Mouse (Mus musculus): ENCODE results near the gene Skap2. TPM values are rescaled to one million over a fixed set of nuclear protein-coding genes. Genes with fewer than 3 reads are reported as not detected.

Gene Skap2
- polyA plus RNA-seq, 1 experiment from 2014 or later = 8.0 TPM

DNA sequence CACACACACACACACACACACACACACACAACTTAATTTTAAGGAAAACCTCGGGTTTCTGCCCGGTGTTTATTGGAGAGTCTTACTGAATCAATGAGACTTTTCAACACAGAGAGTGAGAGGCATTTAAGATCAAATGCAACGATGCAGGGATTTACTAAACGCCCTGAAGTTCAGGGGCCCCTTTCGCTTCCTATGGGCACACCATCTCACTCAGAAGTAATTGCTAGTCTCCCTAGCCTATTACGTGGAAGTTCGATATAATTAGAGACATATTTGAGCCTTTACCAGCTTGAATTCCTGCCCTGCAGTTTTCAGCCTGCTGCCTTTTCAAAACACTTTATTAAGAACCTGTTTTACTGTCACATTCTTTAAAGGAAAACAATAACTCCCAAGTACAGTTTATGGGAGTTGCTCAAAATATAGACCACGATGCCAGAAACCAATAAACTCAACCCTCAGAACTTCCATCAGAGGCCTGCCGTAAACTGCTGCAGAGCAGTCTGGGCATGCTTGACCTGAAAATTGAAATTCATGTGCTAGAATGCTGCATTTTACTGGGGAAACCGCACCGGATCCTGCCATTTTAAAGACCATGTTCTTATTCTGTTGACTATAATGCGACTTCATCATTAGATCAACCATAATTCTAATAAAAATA lies 203.1 kb downstream of the Skap2 start:
- Histone ChIP-seq H3K9me3 (peaks cover 3% of the 10 kb centered on the region; the same call in 1 of the 2 replicates), H3K4me3 (no peak overlapping the region), H3K27me3 (replicated peaks; ENCODE audit: low read depth, poor library complexity, severe bottlenecking) (no peaks in the 10 kb centered on the region), H3K36me3 (replicated peaks) (no peaks in the 10 kb centered on the region), H3K27ac (replicated peaks) (0 out of 2 replicates have a peak overlapping the region, but pooled peaks have one; percentile 4), H3K4me1 (peaks cover 13% of the 10 kb centered on the region)
- 70% methylated on average over 12 of the region's 12 CpGs for WGBS
- peak; percentile 11 for DNase-seq (ENCODE audit: low spot score)

DNA sequence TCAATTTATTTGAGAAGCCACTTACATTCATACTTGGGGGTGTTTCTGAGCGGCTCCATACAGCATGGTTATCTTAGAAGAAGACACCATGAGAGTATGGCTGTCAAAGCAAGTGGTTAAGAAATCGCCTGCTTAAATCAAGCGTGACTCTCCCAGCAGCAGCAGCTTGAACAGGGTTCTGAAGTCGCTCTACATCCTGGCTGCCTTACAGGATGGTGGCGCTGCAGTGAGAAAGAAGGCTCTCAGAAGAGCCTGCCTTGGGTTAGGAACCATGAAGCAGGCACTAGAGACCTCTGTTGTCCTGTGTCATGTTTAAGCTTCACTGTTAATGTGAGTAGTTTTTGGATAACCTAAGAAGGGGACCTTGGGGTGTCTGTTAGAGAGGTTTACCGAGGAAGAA lies 204.3 kb downstream of the Skap2 start:
- Histone ChIP-seq H3K27ac (replicated peaks) (no peak overlapping the region), H3K9me3 (peaks cover 3% of the 10 kb centered on the region; the same call in 1 of the 2 replicates), H3K4me1 (peaks cover 13% of the 10 kb centered on the region), H3K27me3 (replicated peaks; ENCODE audit: low read depth, poor library complexity, severe bottlenecking) (no peaks in the 10 kb centered on the region), H3K4me3 (no peak overlapping the region), H3K36me3 (replicated peaks) (no peaks in the 10 kb centered on the region)
- WGBS = 68% methylated on average over 6 of the region's 6 CpGs
- DNase-seq (ENCODE audit: low spot score) = no peak

Other genes starting within 250 kb of the Skap2 start
- gene Hoxa1, start 145.8 kb upstream of the Skap2 start, polyA plus RNA-seq (2016; fragmentation: Nextera tagmentation; extraction: Ambion mirVana) = 0.57 and 0.62 TPM in 2 replicates
- 8.7 and 16.7 TPM in 2 replicates for gene Hoxa2, start 152.3 kb upstream of the Skap2 start, polyA plus RNA-seq (2016; fragmentation: Nextera tagmentation; extraction: Ambion mirVana)
- 0.12 and 0.64 TPM in 2 replicates for gene 5730596B20Rik, start 164.9 kb upstream of the Skap2 start, polyA plus RNA-seq (2016; fragmentation: Nextera tagmentation; extraction: Ambion mirVana)
- gene Hoxa4, start 179.2 kb upstream of the Skap2 start, polyA plus RNA-seq (2016; fragmentation: Nextera tagmentation; extraction: Ambion mirVana) = 0.09 TPM in 1 of 2 replicates, not detected in the other
- gene Hoxa5, start 192.0 kb upstream of the Skap2 start, polyA plus RNA-seq (2016; fragmentation: Nextera tagmentation; extraction: Ambion mirVana) = 0.23 TPM in 1 of 2 replicates, not detected in the other
- not detected in 2 replicates for gene Hoxa6, start 196.2 kb upstream of the Skap2 start, polyA plus RNA-seq (2016; fragmentation: Nextera tagmentation; extraction: Ambion mirVana)
- gene Hoxa3, start 200.8 kb upstream of the Skap2 start, polyA plus RNA-seq (2016; fragmentation: Nextera tagmentation; extraction: Ambion mirVana) = 0.66 and 2.2 TPM in 2 replicates
- gene Gm28308, start 200.8 kb upstream of the Skap2 start, polyA plus RNA-seq (2016; fragmentation: Nextera tagmentation; extraction: Ambion mirVana) = not detected in 2 replicates
- gene Hoxa7, start 209.3 kb upstream of the Skap2 start, polyA plus RNA-seq (2016; fragmentation: Nextera tagmentation; extraction: Ambion mirVana) = 0.15 TPM in 1 of 2 replicates, not detected in the other
- not detected in 2 replicates for gene Hoxa9, start 218.5 kb upstream of the Skap2 start, polyA plus RNA-seq (2016; fragmentation: Nextera tagmentation; extraction: Ambion mirVana)
- not detected in 2 replicates for gene Hoxa10, start 228.3 kb upstream of the Skap2 start, polyA plus RNA-seq (2016; fragmentation: Nextera tagmentation; extraction: Ambion mirVana)
- not detected in 2 replicates for gene Hoxa11, start 233.3 kb upstream of the Skap2 start, polyA plus RNA-seq (2016; fragmentation: Nextera tagmentation; extraction: Ambion mirVana)
- not detected in 2 replicates for gene Hoxa13, start 248.3 kb upstream of the Skap2 start, polyA plus RNA-seq (2016; fragmentation: Nextera tagmentation; extraction: Ambion mirVana)